Mouse (Mus musculus): ENCODE measurements around the gene Maco1. TPM values are rescaled to one million over a fixed set of nuclear protein-coding genes. Genes with fewer than 3 reads are reported as not detected.

Gene Maco1
- polyA plus RNA-seq, 1 experiment = 47.7 TPM

DNA sequence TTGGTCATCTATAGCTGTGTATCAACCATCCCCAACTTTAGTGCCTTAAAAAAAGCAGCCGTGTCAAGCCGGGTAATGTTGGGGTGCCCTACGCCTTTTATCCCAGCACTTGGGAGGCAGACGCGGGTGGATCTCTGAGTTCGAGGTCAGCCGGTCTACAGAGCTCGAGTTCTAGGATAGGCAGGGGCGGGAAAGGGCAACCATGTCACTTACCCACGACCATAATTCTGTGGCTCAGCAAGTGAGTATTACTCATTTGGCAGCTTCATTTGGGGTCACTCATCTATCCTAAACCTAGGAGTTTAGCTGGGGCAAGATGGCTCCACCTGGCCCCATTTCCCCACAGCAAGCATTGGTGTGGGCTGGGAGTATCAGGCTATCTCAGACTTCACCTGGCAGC lies 14.9 kb upstream of the Maco1 start:
- H3K4me1 ChIP-seq (ENCODE audit: control insufficient read depth, insufficient read depth, low read length) = peaks cover 2% of the 10 kb centered on the region; the same call in 1 of the 2 replicates
- H3K27me3 ChIP-seq (ENCODE audit: control insufficient read depth, insufficient read depth, low read length) = peaks cover 1% of the 10 kb centered on the region; the same call in 1 of the 2 replicates
- TF ChIP-seq POLR2A (IDR thresholded peaks at IDR 0.05; ENCODE audit: borderline replicate concordance, insufficient read depth, low read length) (no peak), CTCF (IDR thresholded peaks at IDR 0.05; ENCODE audit: borderline replicate concordance, insufficient read depth, low read depth, low read length) (no peak)
- no peak for DNase-seq
- no peak overlapping the region for H3K4me3 ChIP-seq (replicated peaks; ENCODE audit: insufficient read depth, low read depth, low read length)
- no peak overlapping the region for H3K27ac ChIP-seq (ENCODE audit: insufficient read depth, low read length)
- WGBS = 91% methylated on average over 10 of the region's 10 CpGs

DNA sequence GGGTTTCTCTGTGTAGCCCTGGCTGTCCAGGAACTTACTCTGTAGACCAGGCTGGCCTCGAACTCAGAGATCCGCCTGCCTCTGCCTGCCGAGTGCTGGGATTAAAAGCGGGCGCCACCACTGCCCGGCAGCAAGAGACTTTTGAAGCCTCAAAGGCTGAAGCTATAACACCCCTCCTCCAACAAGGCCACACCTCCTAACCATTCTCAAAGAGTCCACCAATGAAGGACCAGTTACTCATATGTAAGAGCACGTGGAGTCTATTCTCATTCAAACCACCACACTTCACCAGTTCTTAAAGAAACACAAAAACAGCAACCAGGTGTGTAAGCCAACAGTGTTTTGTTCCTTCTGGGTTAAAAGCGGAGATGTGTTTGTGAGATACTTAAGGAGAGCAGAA lies 14.5 kb upstream of the Maco1 start:
- 86% methylated on average over 8 of the region's 8 CpGs for WGBS

DNA sequence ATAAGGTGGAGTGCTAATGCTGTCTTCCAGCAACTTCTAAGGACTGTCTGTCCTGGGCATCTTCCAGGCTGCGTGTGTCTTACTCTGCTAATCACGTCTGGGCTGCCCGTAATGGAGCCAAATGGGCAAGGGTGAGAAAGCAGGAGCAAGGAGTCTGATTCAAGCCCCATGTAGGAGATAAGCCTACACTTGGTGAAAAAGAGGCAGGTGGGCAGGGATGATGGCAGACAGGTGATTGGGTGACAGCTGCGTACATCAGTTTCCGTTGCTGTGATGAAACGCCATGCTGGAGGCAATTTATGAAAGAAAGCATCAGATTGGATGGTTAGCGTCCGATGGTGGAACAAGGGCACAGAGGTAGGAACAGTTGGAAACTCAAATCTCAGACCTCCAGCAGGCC lies 14.1 kb upstream of the Maco1 start:
- Histone ChIP-seq H3K4me1 (ENCODE audit: control insufficient read depth, insufficient read depth, low read length) (peaks cover 2% of the 10 kb centered on the region; the same call in 1 of the 2 replicates), H3K27me3 (ENCODE audit: control insufficient read depth, insufficient read depth, low read length) (peaks cover 1% of the 10 kb centered on the region; the same call in 1 of the 2 replicates), H3K27ac (ENCODE audit: insufficient read depth, low read length) (no peak overlapping the region), H3K4me3 (replicated peaks; ENCODE audit: insufficient read depth, low read depth, low read length) (no peak overlapping the region)
- WGBS = 88% methylated on average over 8 of the region's 8 CpGs
- no peak for DNase-seq
- no peak for TF ChIP-seq CTCF (IDR thresholded peaks at IDR 0.05; ENCODE audit: borderline replicate concordance, insufficient read depth, low read depth, low read length)
- TF ChIP-seq POLR2A (IDR thresholded peaks at IDR 0.05; ENCODE audit: borderline replicate concordance, insufficient read depth, low read length) = no peak

More for the DNA sequence above, 14.5 kb upstream of the Maco1 start:
- H3K4me1 ChIP-seq (ENCODE audit: control insufficient read depth, insufficient read depth, low read length) = peaks cover 2% of the 10 kb centered on the region; the same call in 1 of the 2 replicates
- H3K4me3 ChIP-seq (replicated peaks; ENCODE audit: insufficient read depth, low read depth, low read length) = no peak overlapping the region
- H3K27ac ChIP-seq (ENCODE audit: insufficient read depth, low read length) = no peak overlapping the region
- peaks cover 1% of the 10 kb centered on the region; the same call in 1 of the 2 replicates for H3K27me3 ChIP-seq (ENCODE audit: control insufficient read depth, insufficient read depth, low read length)
- no peak for TF ChIP-seq CTCF (IDR thresholded peaks at IDR 0.05; ENCODE audit: borderline replicate concordance, insufficient read depth, low read depth, low read length)
- TF ChIP-seq POLR2A (IDR thresholded peaks at IDR 0.05; ENCODE audit: borderline replicate concordance, insufficient read depth, low read length) = no peak
- DNase-seq = no peak

DNA sequence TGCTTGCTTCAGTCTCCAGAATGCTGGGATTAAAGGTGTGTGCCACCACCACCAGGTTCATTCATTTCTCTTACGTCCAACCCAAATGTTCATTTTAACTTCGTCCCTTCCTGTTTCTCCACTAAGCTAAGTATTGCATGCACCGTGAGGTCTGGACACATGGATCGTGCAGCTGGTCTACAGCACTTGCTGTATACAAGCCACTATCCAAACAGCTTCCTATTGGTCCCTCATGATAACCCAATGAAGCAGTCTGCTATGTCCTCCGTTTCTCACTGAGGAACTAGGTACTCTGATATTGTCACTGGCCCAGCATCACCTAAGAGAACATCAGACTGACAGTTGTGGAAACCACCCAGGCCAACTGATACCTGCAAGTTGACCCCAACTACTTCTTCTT lies 12.6 kb upstream of the Maco1 start:
- peaks cover under 1% of the 10 kb centered on the region; the same call in 1 of the 2 replicates for H3K4me1 ChIP-seq (ENCODE audit: control insufficient read depth, insufficient read depth, low read length)
- TF ChIP-seq CTCF (IDR thresholded peaks at IDR 0.05; ENCODE audit: borderline replicate concordance, insufficient read depth, low read depth, low read length) = no peak
- TF ChIP-seq POLR2A (IDR thresholded peaks at IDR 0.05; ENCODE audit: borderline replicate concordance, insufficient read depth, low read length) = no peak
- H3K27ac ChIP-seq (ENCODE audit: insufficient read depth, low read length) = no peak overlapping the region
- 93% methylated on average over 5 of the region's 5 CpGs for WGBS
- peaks cover 1% of the 10 kb centered on the region; the same call in 1 of the 2 replicates for H3K27me3 ChIP-seq (ENCODE audit: control insufficient read depth, insufficient read depth, low read length)
- no peak for DNase-seq
- no peak overlapping the region for H3K4me3 ChIP-seq (replicated peaks; ENCODE audit: insufficient read depth, low read depth, low read length)

DNA sequence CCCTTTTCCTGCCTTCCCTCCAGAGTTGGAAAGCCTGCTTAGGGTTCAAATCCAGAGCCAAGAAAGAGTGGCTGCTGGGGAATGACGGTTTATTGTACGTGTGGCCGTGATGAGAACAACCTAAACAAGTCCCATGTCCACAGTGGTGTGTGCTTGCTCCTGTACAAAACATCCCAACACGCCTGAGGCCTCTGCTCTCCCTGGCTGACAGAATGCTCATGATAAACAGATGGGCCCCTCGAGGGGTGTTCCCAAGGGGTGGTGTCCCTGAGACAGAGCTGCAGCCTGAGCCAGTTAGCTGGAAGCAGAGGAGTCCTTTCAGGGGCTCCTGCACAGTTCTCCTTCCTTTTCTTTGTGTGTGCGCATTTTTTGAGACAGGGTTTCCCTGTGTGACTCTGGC lies 12.2 kb upstream of the Maco1 start:
- Histone ChIP-seq H3K27ac (ENCODE audit: insufficient read depth, low read length) (no peak overlapping the region), H3K4me1 (ENCODE audit: control insufficient read depth, insufficient read depth, low read length) (no peaks in the 10 kb centered on the region), H3K4me3 (replicated peaks; ENCODE audit: insufficient read depth, low read depth, low read length) (no peak overlapping the region), H3K27me3 (ENCODE audit: control insufficient read depth, insufficient read depth, low read length) (peaks cover 1% of the 10 kb centered on the region; the same call in 1 of the 2 replicates)
- DNase-seq = no peak
- no peak for TF ChIP-seq CTCF (IDR thresholded peaks at IDR 0.05; ENCODE audit: borderline replicate concordance, insufficient read depth, low read depth, low read length)
- TF ChIP-seq POLR2A (IDR thresholded peaks at IDR 0.05; ENCODE audit: borderline replicate concordance, insufficient read depth, low read length) = no peak
- WGBS = 80% methylated on average over 6 of the region's 6 CpGs

DNA sequence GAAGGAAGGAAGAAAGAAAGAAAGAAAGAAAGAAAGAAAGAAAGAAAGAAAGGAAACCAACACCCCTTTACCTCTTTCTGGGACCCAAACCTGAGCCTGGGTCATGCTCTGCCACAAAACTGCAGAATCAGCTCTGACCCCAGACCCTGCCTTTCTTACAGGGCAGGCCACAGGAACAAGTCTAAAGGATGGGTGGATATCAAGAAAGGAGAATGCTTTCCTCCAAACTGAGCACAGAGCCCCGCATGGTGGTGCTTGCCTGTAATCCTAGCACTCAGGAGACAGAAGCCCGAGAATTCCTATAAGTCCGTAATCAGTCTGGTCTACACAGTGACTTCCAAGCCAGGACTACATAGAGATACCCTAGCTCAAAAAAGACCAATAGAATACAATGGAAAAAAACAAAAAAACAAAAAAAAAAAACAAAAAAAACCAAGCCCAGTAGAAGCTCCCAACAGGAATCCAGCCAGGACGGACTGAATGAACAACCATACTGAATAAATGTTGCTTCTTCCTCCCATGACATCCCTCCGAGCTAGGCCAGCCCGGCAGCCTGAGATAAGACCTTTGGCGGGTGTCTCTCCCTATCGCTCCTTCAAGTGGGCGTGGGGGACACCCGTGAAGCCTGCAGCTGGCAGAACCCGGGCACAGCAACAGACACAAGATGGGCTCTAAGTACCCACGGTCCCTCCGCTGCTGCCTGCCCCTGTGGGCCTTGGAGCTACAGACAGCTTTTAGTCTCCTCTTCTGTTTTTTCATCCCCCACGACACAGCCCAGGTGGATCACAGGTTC lies 11.0 kb upstream of the Maco1 start, which contains the start of gene Rhd:
Gene Rhd (plus strand): TSS at position 600 of the 793 bp plus-strand sequence.
- no peak for TF ChIP-seq CTCF (IDR thresholded peaks at IDR 0.05; ENCODE audit: borderline replicate concordance, insufficient read depth, low read depth, low read length)
- TF ChIP-seq POLR2A (IDR thresholded peaks at IDR 0.05; ENCODE audit: borderline replicate concordance, insufficient read depth, low read length) = no peak
- 67% methylated on average over 14 of the region's 14 CpGs for WGBS
- DNase-seq = no peak
- Histone ChIP-seq H3K27me3 (ENCODE audit: control insufficient read depth, insufficient read depth, low read length) (no peaks in the 10 kb centered on the region), H3K4me3 (replicated peaks; ENCODE audit: insufficient read depth, low read depth, low read length) (no peak within 1 kb of the TSS), H3K4me1 (ENCODE audit: control insufficient read depth, insufficient read depth, low read length) (no peaks in the 10 kb centered on the region), H3K27ac (ENCODE audit: insufficient read depth, low read length) (no peak within 1 kb of the TSS)

DNA sequence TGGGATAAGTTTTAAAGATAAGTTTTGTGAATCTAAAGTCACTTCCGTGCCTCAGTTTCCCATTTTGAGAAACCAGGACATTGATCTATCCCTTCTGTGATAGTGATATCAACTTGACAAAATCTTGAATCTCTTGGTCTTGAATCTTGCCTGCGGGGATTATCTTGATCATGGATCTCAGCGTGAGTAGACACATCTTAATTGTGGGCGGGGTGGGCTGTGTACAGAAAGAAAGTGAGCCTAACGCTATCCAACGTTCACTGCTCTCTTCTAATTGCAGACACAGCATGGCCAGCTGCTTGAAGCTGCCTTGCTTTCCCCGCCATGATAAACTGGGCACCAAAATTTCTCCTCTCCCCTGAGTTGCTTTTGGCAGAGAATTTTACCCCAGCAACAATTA lies 9.9 kb upstream of the Maco1 start:
- Histone ChIP-seq H3K4me3 (replicated peaks; ENCODE audit: insufficient read depth, low read depth, low read length) (no peak overlapping the region), H3K4me1 (ENCODE audit: control insufficient read depth, insufficient read depth, low read length) (no peaks in the 10 kb centered on the region), H3K27me3 (ENCODE audit: control insufficient read depth, insufficient read depth, low read length) (no peaks in the 10 kb centered on the region), H3K27ac (ENCODE audit: insufficient read depth, low read length) (no peak overlapping the region)
- no peak for TF ChIP-seq CTCF (IDR thresholded peaks at IDR 0.05; ENCODE audit: borderline replicate concordance, insufficient read depth, low read depth, low read length)
- no peak for TF ChIP-seq POLR2A (IDR thresholded peaks at IDR 0.05; ENCODE audit: borderline replicate concordance, insufficient read depth, low read length)
- DNase-seq = no peak
- 74% methylated on average over 7 of the region's 7 CpGs for WGBS

DNA sequence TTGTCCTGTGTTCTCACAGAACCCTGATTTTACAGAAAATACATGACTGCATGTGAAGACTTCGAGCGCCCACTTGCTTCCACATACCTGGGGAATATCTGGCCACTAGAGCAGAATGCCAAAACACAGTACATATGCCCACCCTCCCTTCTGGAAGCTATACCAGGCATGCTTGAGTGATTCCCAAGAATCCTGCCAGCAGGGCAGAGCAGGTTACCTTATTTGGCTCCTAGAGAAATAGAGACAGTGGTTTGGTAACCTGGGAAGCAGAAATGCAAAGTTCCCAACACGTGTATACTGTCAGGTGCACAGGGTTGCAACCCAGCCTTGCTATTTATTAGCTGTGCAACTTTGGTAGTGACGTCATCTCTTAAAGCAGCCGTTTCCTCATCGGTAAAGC lies 8.7 kb upstream of the Maco1 start:
- Histone ChIP-seq H3K4me1 (ENCODE audit: control insufficient read depth, insufficient read depth, low read length) (no peaks in the 10 kb centered on the region), H3K27me3 (ENCODE audit: control insufficient read depth, insufficient read depth, low read length) (no peaks in the 10 kb centered on the region), H3K27ac (ENCODE audit: insufficient read depth, low read length) (no peak overlapping the region), H3K4me3 (replicated peaks; ENCODE audit: insufficient read depth, low read depth, low read length) (no peak overlapping the region)
- TF ChIP-seq POLR2A (IDR thresholded peaks at IDR 0.05; ENCODE audit: borderline replicate concordance, insufficient read depth, low read length) (no peak), CTCF (IDR thresholded peaks at IDR 0.05; ENCODE audit: borderline replicate concordance, insufficient read depth, low read depth, low read length) (no peak)
- WGBS = 83% methylated on average over 6 of the region's 6 CpGs
- no peak for DNase-seq

Data from cerebellum, adult 2 months (tissue).